Mouse (Mus musculus) E14TG2a.4 (cell line): ENCODE measurements at regions not wholly inside any gene's neighbourhood (a gene's known extent, or its start where the extent isn't known, plus 50 kb on each side); places are given as distances from the start of the nearest gene placed in this dataset.
A peak's percentile ranks its signal among the peaks of the same experiment; 100 is the strongest.

Experiments
- H3K27me3 ChIP-seq: 2 replicates; pipeline ENCODE4 v1.6.1; 2014; ENCODE audit warnings: low read length, control low read depth; ENCODE audit not compliant: insufficient read depth
- H3K36me3 ChIP-seq: 2 replicates; pipeline ENCODE4 v1.6.1; 2014; ENCODE audit warnings: low read length, control low read depth; ENCODE audit not compliant: insufficient read depth
- H3K4me1 ChIP-seq: replicated peaks from 2 replicates; pipeline ENCODE4 v1.6.1; 2014; ENCODE audit warnings: low read depth, low read length, control low read depth
- H3K4me3 ChIP-seq: replicated peaks from 2 replicates; pipeline ENCODE4 v1.5.1; 2014; ENCODE audit warnings: mild to moderate bottlenecking, low read length
- H3K9me3 ChIP-seq: 2 replicates; pipeline ENCODE4 v1.6.1; 2014; ENCODE audit warnings: low read length, control low read depth
- CTCF ChIP-seq: conservative IDR thresholded peaks from 2 replicates; pipeline ENCODE4 v1.5.1; 2014; ENCODE audit warnings: low read length
- NANOG ChIP-seq: IDR thresholded peaks from 2 replicates; pipeline ENCODE4 v1.6.1; 2014; ENCODE audit warnings: borderline replicate concordance, low read length, mixed read lengths
- POU5F1 ChIP-seq: IDR thresholded peaks from 2 replicates; pipeline ENCODE4 v1.6.1; 2014; ENCODE audit warnings: low read length, borderline replicate concordance

- H3K9me3 ChIP-seq, result no peaks in the 10 kb centered on the region
- H3K36me3 ChIP-seq, result no peaks in the 10 kb centered on the region
- H3K4me3 ChIP-seq, result no peak overlapping the region
- TF ChIP-seq NANOG (no peak), CTCF (peak; percentile 57)
- H3K4me1 ChIP-seq, result no peaks in the 10 kb centered on the region
- H3K27me3 ChIP-seq, result no peaks in the 10 kb centered on the region
Observed at GRCm38 (mm10) chr14:18511094-18511493, 179.4 kb upstream of the Ube2e1 start.

GRCm38 (mm10) chr14:18508359-18508647, 176.6 kb upstream of the Ube2e1 start:
- Histone ChIP-seq H3K36me3 (no peaks in the 10 kb centered on the region), H3K9me3 (no peaks in the 10 kb centered on the region), H3K4me3 (no peak overlapping the region), H3K27me3 (no peaks in the 10 kb centered on the region), H3K4me1 (no peaks in the 10 kb centered on the region)
- TF ChIP-seq CTCF, result no peak
- TF ChIP-seq NANOG, result no peak
- TF ChIP-seq POU5F1, result no peak

- Histone ChIP-seq H3K9me3 (no peaks in the 10 kb centered on the region), H3K27me3 (no peaks in the 10 kb centered on the region), H3K4me3 (no peak overlapping the region), H3K4me1 (no peaks in the 10 kb centered on the region), H3K36me3 (no peaks in the 10 kb centered on the region)
- TF ChIP-seq CTCF (no peak), POU5F1 (no peak), NANOG (no peak)
Observed at GRCm38 (mm10) chr14:18507582-18508358, 176.1 kb upstream of the Ube2e1 start.

GRCm38 (mm10) chr14:18506168-18506567, 174.5 kb upstream of the Ube2e1 start:
- H3K4me3 ChIP-seq, result no peak overlapping the region
- H3K36me3 ChIP-seq, result no peaks in the 10 kb centered on the region
- no peaks in the 10 kb centered on the region for H3K9me3 ChIP-seq
- H3K4me1 ChIP-seq, result no peaks in the 10 kb centered on the region
- H3K27me3 ChIP-seq, result no peaks in the 10 kb centered on the region
- no peak for TF ChIP-seq NANOG
- peak; percentile 12; the same call in 1 of the 2 replicates for TF ChIP-seq CTCF

GRCm38 (mm10) chr14:18500249-18500832, 168.7 kb upstream of the Ube2e1 start:
- TF ChIP-seq POU5F1 (no peak), NANOG (no peak), CTCF (no peak)
- Histone ChIP-seq H3K4me1 (no peaks in the 10 kb centered on the region), H3K27me3 (no peaks in the 10 kb centered on the region), H3K4me3 (no peak overlapping the region), H3K9me3 (no peaks in the 10 kb centered on the region), H3K36me3 (no peaks in the 10 kb centered on the region)

- TF ChIP-seq CTCF, result no peak
- no peak for TF ChIP-seq NANOG
- no peak for TF ChIP-seq POU5F1
- no peaks in the 10 kb centered on the region for H3K36me3 ChIP-seq
- no peak overlapping the region for H3K4me3 ChIP-seq
- H3K4me1 ChIP-seq, result no peaks in the 10 kb centered on the region
- no peaks in the 10 kb centered on the region for H3K9me3 ChIP-seq
- no peaks in the 10 kb centered on the region for H3K27me3 ChIP-seq
Observed at GRCm38 (mm10) chr14:18494048-18494447, 162.4 kb upstream of the Ube2e1 start.

- Histone ChIP-seq H3K36me3 (no peaks in the 10 kb centered on the region), H3K9me3 (no peaks in the 10 kb centered on the region), H3K27me3 (no peaks in the 10 kb centered on the region), H3K4me1 (no peaks in the 10 kb centered on the region), H3K4me3 (no peak overlapping the region)
- no peak for TF ChIP-seq NANOG
- TF ChIP-seq CTCF, result no peak
- no peak for TF ChIP-seq POU5F1
Observed at GRCm38 (mm10) chr14:18486132-18486800, 154.6 kb upstream of the Ube2e1 start.

- Histone ChIP-seq H3K4me3 (no peak overlapping the region), H3K9me3 (no peaks in the 10 kb centered on the region), H3K27me3 (no peaks in the 10 kb centered on the region), H3K4me1 (no peaks in the 10 kb centered on the region), H3K36me3 (no peaks in the 10 kb centered on the region)
- TF ChIP-seq CTCF (no peak), POU5F1 (no peak), NANOG (no peak)
Observed at GRCm38 (mm10) chr14:18485526-18485925, 153.9 kb upstream of the Ube2e1 start.
